Mouse (Mus musculus) megakaryocyte, embryonic 14.5 days (primary cell): Measurements from ENCODE around the gene Rag1. TPM values are rescaled to one million over a fixed set of nuclear protein-coding genes. Genes with fewer than 3 reads are reported as not detected.

ENCODE experiments used
- H3K27me3 ChIP-seq: replicated peaks from 2 replicates; pipeline ENCODE3; 2012; ENCODE audit warnings: inconsistent platforms
- H3K36me3 ChIP-seq: replicated peaks from 2 replicates; pipeline ENCODE3; 2012; ENCODE audit warnings: low read length, inconsistent platforms, mixed read lengths
- H3K4me1 ChIP-seq: 2 replicates; pipeline ENCODE4 v1.6.1; 2012; ENCODE audit warnings: inconsistent platforms
- H3K4me3 ChIP-seq: replicated peaks from 2 replicates; pipeline ENCODE3; 2012; ENCODE audit warnings: moderate library complexity, mild to moderate bottlenecking, inconsistent platforms
- H3K9me3 ChIP-seq: 2 replicates; pipeline ENCODE4 v1.6.1; 2012; ENCODE audit warnings: inconsistent platforms
- FLI1 ChIP-seq: IDR thresholded peaks from 2 replicates; pipeline ENCODE4 v1.6.1; 2012; ENCODE audit warnings: low read length, inconsistent platforms, mixed read lengths
- GATA1 ChIP-seq: IDR thresholded peaks from 3 replicates; pipeline ENCODE4 v1.6.1; 2012; ENCODE audit warnings: mixed read lengths, low read length, inconsistent platforms, borderline replicate concordance
- polyA plus RNA-seq: library from polyadenylated mRNA; stranded (reverse); fragments of >175 nt; gene quantifications from 2 replicates; pipeline ENCODE4 v1.2.3, GENCODE M21; 2012; ENCODE audit warnings: low replicate concordance; ENCODE audit not compliant: insufficient read depth

Rag1 gene
- polyA plus RNA-seq, 1 experiment: not detected

DNA sequence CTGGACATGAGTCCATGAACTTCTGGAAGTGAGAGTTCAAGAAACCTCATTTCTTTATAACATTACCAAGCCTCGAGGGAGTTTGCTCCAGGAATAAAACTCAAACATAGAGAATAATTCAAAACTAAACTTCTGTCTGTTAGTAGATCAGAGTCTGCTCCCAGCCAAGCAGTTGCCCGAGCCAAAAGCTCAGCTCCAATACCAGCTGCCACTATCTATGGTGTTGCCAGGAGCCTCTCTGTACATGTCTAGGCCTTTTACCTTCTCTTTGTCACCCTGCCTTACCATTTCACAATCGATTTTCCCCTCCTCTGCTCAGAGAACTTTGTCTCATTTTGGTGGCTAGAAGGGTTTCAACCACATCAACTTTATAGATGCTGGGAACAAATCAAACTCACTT lies 24.2 kb upstream of the Rag1 start:
- Histone ChIP-seq H3K36me3 (no peaks in the 10 kb centered on the region), H3K4me3 (no peak overlapping the region), H3K4me1 (peaks cover 10% of the 10 kb centered on the region), H3K27me3 (peaks cover 12% of the 10 kb centered on the region), H3K9me3 (peaks cover 7% of the 10 kb centered on the region)
- TF ChIP-seq FLI1 (no peak), GATA1 (no peak)

- H3K27me3 ChIP-seq: peaks cover 10% of the 10 kb centered on the region
- H3K4me3 ChIP-seq: no peak overlapping the region
- no peaks in the 10 kb centered on the region for H3K36me3 ChIP-seq
- TF ChIP-seq FLI1 (no peak), GATA1 (no peak)
- H3K9me3 ChIP-seq: peaks cover 7% of the 10 kb centered on the region
- peaks cover 14% of the 10 kb centered on the region for H3K4me1 ChIP-seq
Measured at GRCm38 (mm10) chr2:101668751-101669150, 19.4 kb upstream of the Rag1 start.

GRCm38 (mm10) chr2:101665703-101666092 lies 16.4 kb upstream of the Rag1 start:
- TF ChIP-seq FLI1 (no peak), GATA1 (no peak)

DNA sequence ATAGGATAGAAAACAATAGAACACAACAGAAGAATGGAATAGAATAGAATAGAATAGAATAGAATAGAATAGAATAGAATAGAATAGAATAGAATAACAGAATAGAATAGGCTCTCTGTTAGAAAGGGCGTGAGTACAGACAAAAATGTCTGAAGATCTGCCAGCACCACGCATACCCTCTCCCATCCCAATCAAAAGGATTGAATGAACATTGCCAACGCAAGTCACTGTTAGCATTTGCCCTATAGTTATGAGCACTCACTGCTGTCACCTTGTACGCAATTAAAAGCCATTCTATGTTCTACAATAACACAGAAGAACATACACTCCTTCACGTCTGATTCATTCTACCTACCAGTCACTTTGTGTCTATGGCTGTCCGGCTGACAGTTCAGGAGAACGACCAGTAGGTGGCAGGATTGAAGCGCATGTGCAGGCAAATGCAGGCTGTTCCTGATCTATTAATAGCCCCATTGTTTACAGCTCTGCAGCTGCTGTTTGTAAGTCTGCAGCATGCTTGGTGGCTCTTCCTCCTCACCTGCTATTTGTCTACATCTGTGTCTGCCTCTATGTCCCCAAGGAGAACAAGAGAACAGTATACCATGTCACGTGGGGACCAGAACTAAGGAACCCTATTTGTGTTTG lies 15.9 kb upstream of the Rag1 start:
- peak overlapping the region; percentile 47 for H3K4me3 ChIP-seq
- H3K9me3 ChIP-seq: peaks cover 7% of the 10 kb centered on the region
- H3K27me3 ChIP-seq: peaks cover 7% of the 10 kb centered on the region
- no peak for TF ChIP-seq GATA1
- no peak for TF ChIP-seq FLI1
- H3K4me1 ChIP-seq: peaks cover 17% of the 10 kb centered on the region
- no peaks in the 10 kb centered on the region for H3K36me3 ChIP-seq

More at GRCm38 (mm10) chr2:101665703-101666092, 16.4 kb upstream of the Rag1 start:
- Histone ChIP-seq H3K36me3 (no peaks in the 10 kb centered on the region), H3K4me1 (peaks cover 17% of the 10 kb centered on the region), H3K4me3 (no peak overlapping the region), H3K27me3 (peaks cover 7% of the 10 kb centered on the region), H3K9me3 (peaks cover 7% of the 10 kb centered on the region)

DNA sequence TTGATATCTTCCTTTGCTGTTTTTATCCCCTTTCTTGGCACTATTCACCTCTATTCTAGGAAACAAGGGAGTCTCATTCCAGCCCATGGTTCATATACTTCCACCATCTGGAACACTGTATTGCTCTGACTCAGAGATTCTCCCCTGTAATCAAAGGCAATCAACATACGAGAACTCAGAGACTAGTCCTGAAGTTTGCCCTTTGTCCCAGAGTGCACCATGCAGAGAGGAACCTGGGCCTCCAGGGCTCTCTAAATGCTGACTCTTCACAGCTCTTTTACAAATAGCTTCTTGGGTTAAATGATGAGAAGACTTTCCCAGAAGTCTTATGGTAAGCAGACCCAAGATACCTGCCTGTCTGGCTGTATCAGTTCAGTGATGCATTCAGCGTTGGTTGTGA lies 11.2 kb upstream of the Rag1 start:
- no peak overlapping the region for H3K4me3 ChIP-seq
- TF ChIP-seq FLI1 (no peak), GATA1 (no peak)
- no peaks in the 10 kb centered on the region for H3K9me3 ChIP-seq
- peaks cover 9% of the 10 kb centered on the region for H3K4me1 ChIP-seq
- H3K36me3 ChIP-seq: no peaks in the 10 kb centered on the region
- H3K27me3 ChIP-seq: peaks cover 11% of the 10 kb centered on the region

DNA sequence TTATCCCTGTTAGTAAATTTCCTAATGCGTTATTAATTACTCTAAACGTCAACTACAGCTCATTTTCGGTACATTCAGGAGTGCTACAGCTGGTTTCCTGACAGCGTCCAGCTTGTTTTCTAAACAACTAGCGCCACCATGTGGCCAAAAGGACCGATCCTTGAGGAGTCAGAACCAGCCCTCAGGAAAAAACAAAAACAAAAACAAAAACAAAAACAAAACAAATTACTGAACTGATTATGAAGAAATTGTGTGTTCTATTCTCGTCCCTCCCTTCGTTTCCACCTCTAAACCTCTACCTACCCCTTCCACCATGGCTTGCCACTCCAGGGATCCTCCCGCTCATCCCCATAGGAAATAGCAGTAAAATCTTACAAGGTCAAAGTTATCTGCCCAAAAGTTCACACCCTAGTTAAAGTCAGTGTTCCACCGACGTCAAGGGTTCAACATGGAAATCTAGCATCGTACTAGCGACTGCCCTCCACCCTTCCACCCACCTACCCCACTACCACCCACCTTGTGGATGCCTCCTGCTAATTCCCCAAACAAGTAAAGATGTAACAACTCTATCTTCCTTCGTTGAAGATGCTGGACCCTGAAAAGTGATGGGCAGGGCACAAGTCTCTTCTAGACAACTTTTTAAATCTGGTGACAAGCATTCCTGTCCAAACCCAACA lies 3.8 kb upstream of the Rag1 start:
- TF ChIP-seq FLI1 (no peak), GATA1 (no peak)
- Histone ChIP-seq H3K36me3 (no peaks in the 10 kb centered on the region), H3K4me3 (peak overlapping the region; percentile 88), H3K4me1 (peaks cover 19% of the 10 kb centered on the region), H3K9me3 (no peaks in the 10 kb centered on the region), H3K27me3 (peaks cover 13% of the 10 kb centered on the region)

DNA sequence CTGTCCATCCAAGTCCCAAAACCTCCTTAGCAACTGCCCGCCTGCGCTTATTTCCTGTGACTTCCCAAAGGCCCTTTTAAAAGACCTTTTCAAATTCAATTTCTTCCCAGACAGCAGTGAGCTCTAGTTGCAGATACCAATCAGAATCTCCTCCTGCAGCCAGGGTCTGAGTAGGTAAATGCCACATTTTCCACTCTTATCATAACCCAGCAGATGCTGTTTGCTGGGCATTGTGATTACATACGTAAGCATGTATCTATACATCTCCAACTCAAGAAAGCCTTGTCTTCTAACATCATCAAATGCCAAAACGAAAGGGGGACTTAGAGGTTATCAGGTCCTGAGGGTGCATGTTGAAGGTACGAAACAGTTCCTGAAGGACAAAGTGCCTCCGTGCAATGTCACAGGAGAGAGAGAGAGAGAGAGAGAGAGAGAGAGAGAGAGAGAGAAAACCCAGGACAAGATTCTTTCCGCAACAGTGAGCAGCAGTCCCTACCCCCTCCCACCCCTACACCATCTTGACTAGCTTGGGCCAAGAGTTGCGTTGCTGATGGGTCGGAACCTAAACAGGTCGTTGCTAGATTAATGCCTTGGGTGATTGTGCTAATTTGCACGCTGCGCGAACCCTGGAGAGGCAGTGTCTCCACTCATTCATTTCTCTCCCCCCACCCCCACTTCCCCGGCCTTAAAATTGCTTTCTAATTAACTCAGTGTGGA lies 3.1 kb upstream of the Rag1 start:
- Histone ChIP-seq H3K4me3 (peak overlapping the region; percentile 88), H3K4me1 (peaks cover 19% of the 10 kb centered on the region), H3K9me3 (no peaks in the 10 kb centered on the region), H3K36me3 (no peaks in the 10 kb centered on the region), H3K27me3 (peaks cover 15% of the 10 kb centered on the region)
- TF ChIP-seq GATA1 (no peak), FLI1 (no peak)

DNA sequence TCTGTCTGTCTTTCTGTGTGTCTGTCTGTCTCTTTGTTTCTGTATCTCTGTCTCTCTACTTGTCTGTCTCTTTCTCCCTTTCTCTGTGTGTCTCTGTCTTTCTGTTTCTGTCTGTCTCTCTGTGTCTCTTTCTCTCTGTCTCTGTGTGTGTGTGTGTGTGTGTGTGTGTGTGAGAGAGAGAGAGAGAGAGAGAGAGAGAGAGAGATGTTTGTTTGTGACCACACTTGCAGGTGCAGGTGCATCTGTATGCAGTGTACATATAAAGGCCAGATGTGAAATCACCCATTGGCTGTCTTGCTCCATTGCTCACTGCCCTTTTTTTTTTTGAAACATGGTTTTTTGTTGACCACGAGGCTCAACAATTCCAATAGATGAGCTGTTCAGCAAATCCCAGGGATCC lies 1.1 kb upstream of the Rag1 start:
- Histone ChIP-seq H3K4me3 (no peak overlapping the region), H3K27me3 (peaks cover 12% of the 10 kb centered on the region), H3K9me3 (no peaks in the 10 kb centered on the region), H3K36me3 (no peaks in the 10 kb centered on the region), H3K4me1 (peaks cover 19% of the 10 kb centered on the region)
- no peak for TF ChIP-seq FLI1
- TF ChIP-seq GATA1: no peak

DNA sequence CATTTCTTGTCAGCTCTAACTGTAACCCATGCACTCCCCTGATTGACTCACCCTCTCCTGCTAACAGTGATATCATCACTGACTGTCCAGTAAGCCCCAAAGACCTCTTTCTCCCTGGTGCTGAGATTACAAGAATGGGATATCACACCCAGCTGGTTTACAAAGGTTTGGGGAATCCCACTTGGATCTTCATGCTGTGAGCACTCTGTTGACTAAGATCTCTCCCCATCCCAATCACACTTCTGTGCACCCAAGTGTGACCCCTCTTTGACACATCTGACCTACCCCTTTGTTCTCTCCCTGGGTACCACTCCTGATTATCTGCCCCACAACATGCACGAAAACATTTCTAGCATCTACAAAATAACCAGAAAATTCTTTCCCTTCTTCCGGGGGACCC lies 940 bp downstream of the Rag1 start:
- Histone ChIP-seq H3K27me3 (peaks cover 12% of the 10 kb centered on the region), H3K9me3 (peaks cover 3% of the 10 kb centered on the region; the same call in 1 of the 2 replicates), H3K4me1 (peaks cover 18% of the 10 kb centered on the region), H3K36me3 (no peaks in the 10 kb centered on the region), H3K4me3 (no peak overlapping the region)
- TF ChIP-seq GATA1 (no peak), FLI1 (no peak)

DNA sequence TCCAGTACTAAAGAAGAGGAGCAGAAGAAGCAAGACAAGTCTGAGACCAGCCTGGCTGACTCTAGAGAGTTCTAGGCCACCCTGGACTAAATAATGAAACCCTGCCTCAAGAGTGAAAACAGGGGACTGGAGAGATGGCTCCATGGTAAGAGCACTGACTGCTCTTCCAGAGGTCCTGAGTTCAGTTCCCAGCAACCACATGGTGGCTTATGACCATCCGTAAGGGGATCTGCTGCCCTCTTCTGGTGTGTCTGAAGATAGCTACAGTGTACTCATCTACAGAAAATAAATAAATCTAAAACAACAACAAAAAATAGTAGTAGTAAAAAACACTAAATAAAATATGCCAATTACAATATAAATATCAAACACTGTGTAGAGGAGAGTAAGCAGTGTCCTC lies 3.5 kb downstream of the Rag1 start:
- H3K4me3 ChIP-seq: no peak overlapping the region
- H3K36me3 ChIP-seq: no peaks in the 10 kb centered on the region

More for the DNA sequence above, 3.5 kb downstream of the Rag1 start:
- TF ChIP-seq GATA1: no peak
- no peak for TF ChIP-seq FLI1
- H3K9me3 ChIP-seq: peaks cover 3% of the 10 kb centered on the region; the same call in 1 of the 2 replicates
- peaks cover 7% of the 10 kb centered on the region for H3K4me1 ChIP-seq
- peaks cover 12% of the 10 kb centered on the region for H3K27me3 ChIP-seq
